Mouse (Mus musculus) adrenal gland, postnatal 36 days (tissue): Measurements from ENCODE around the gene Gm973. TPM values are rescaled to one million over a fixed set of nuclear protein-coding genes. Genes with fewer than 3 reads are reported as not detected.

Experiments
- DNase-seq, 2 experiments: peaks; one replicate each; pipeline ENCODE4 v3.0.0; 2021; ENCODE audit warnings: mixed read lengths in 1 of 2
- long read RNA-seq, 2 experiments: library from polyadenylated mRNA; stranded (forward); transcript quantifications; one replicate each; pipeline ENCODE4 v2.0.0; 2021; ENCODE audit warnings: borderline sequencing depth in 2 of 2
- total RNA-seq, 2 experiments: library from RNA; stranded (reverse); gene quantifications; 2 replicates each; pipeline ENCODE4 v1.2.3; 2021

Gene Gm973
- 10 to 100 TPM in 1 of 2 experiments, under 1 TPM in 1; 0.86 to 23.1 TPM for total RNA-seq
- long read RNA-seq, experiment 1, partial matches to known transcripts, result 0 of 4 reads
- long read RNA-seq, experiment 1, other reads (novel, unspliced or antisense), result 4 of 4 reads
- long read RNA-seq, experiment 2, partial matches to known transcripts, result 0 of 1 reads
- long read RNA-seq, experiment 2, other reads (novel, unspliced or antisense), result 1 of 1 reads

- DNase-seq, result peak in 1 of 2 experiments; percentile 29
Measured at GRCm38 (mm10) chr1:59516026-59516917, at the start of gene Gm973. Gene Gm973 (plus strand): TSS chr1:59516264.

- DNase-seq, result no peak
Measured at GRCm38 (mm10) chr1:59469170-59469569, 46.9 kb upstream of the Gm973 start.

GRCm38 (mm10) chr1:59470766-59471165 lies 45.3 kb upstream of the Gm973 start:
- no peak for DNase-seq

GRCm38 (mm10) chr1:59472368-59473180 lies 43.5 kb upstream of the Gm973 start:
- no peak for DNase-seq

- DNase-seq, result no peak
Measured at GRCm38 (mm10) chr1:59473181-59473555, 42.9 kb upstream of the Gm973 start.

GRCm38 (mm10) chr1:59475618-59476017 lies 40.4 kb upstream of the Gm973 start:
- DNase-seq, result no peak

- DNase-seq, result no peak
Measured at GRCm38 (mm10) chr1:59478911-59479310, 37.2 kb upstream of the Gm973 start.

- DNase-seq, result no peak
Measured at GRCm38 (mm10) chr1:59480821-59481455, 35.1 kb upstream of the Gm973 start.

- peak; percentile 94 to 95 for DNase-seq
Measured at GRCm38 (mm10) chr1:59481456-59482291, 34.4 kb upstream of the Gm973 start.

- DNase-seq, result peak; percentile 69 to 72
Measured at GRCm38 (mm10) chr1:59482331-59482695, 33.8 kb upstream of the Gm973 start, which contains the start of gene Fzd7. Gene Fzd7 (plus strand): TSS chr1:59482424.

- peak; percentile 60 to 69 for DNase-seq
Measured at GRCm38 (mm10) chr1:59482696-59483520, 33.2 kb upstream of the Gm973 start.

- DNase-seq, result peak; percentile 78 to 86
Measured at GRCm38 (mm10) chr1:59483521-59484245, 32.4 kb upstream of the Gm973 start.

GRCm38 (mm10) chr1:59484314-59484713 lies 31.8 kb upstream of the Gm973 start:
- DNase-seq, result no peak

GRCm38 (mm10) chr1:59484791-59485785 lies 31.0 kb upstream of the Gm973 start:
- DNase-seq, result peak in 1 of 2 experiments; percentile 36

- DNase-seq, result no peak
Measured at GRCm38 (mm10) chr1:59485803-59486202, 30.3 kb upstream of the Gm973 start.

- peak; percentile 76 to 82 for DNase-seq
Measured at GRCm38 (mm10) chr1:59487651-59488051, 28.4 kb upstream of the Gm973 start.

- DNase-seq, result no peak
Measured at GRCm38 (mm10) chr1:59488481-59488880, 27.6 kb upstream of the Gm973 start.

- DNase-seq, result no peak
Measured at GRCm38 (mm10) chr1:59488991-59489390, 27.1 kb upstream of the Gm973 start.
